Mouse (Mus musculus): ENCODE results near the gene Olfr281.

Gene Olfr281

DNA sequence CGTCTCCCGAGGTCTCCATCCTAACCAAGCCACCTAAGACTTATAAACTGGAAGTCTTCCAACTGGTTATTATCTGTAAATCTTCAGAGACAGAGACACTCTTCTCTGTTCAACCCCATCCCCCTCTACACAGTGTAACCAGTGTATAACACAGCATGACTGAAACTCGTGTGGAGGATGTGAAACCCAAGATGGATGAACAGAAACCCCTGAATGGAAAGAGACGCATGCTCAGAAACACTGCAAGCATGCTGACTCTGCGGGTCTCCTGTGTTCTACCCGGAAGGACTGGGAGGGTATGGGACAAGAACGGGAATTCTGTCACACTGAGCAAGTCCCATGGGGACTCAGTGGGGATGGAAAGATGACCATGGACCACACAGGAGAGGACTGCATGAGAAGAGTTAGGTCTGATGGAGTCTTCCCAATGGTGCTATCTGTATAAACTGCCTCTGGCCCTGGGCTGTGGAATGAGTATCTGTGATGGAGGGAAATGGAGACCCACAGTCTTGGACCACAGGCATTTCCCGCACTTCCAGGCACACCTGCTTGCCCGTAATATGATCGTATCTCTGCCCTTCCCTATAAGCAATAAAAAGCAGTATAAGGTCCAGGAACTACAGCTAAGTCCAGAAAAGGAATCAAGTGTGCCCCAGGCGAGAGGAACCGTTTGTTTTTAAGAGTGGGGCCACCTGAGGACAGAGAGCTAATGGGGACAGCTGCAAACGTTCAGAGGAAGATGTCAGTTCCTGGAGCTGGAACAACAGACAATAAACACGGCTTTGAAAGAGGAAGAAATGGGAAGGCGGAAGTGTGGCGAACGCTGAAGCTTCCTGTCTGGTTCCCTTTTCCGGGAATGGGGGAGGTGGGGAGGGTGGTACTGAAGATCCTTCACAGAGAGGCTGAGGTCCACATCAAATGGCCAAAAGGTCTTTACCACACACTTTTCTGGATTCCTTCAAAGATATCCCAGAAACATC is 31.8 kb downstream of the Olfr281 start:
- DNase-seq (ENCODE audit: low spot score), result no peak

GRCm38 (mm10) chr15:98486433-98487021 is 34.1 kb downstream of the Olfr281 start:
- no peak for DNase-seq (ENCODE audit: low spot score)

- no peak for DNase-seq (ENCODE audit: low spot score)
These were observed 38.9 kb downstream of the Olfr281 start for GRCm38 (mm10) chr15:98491332-98491731.

- no peak for DNase-seq (ENCODE audit: low spot score)
These were observed 39.7 kb downstream of the Olfr281 start, which contains the start of gene Olfr279 for GRCm38 (mm10) chr15:98492102-98492501. Olfr279 (plus strand) TSS chr15:98492402.

- DNase-seq (ENCODE audit: low spot score), result no peak
These were observed 45.2 kb downstream of the Olfr281 start for GRCm38 (mm10) chr15:98497631-98498030.

DNA sequence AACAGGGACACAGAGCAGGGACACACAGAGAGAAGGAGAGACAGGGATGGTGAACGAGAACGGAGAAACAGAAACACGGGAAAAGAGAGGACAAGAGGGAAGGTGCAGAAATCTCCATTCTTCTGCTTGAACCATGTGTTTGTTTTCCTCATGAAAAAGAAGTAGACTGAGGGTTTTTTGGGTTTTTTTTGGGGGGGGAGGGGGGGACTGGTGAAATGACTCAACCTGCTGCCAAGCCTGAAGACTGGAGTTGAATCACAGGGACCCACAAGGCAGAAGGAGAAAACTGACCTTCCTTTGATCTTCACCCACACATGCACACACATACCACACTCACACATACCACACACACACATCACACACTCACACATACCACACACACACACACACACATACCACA is 50.9 kb downstream of the Olfr281 start:
- no peak for DNase-seq (ENCODE audit: low spot score)

GRCm38 (mm10) chr15:98504514-98504913 is 52.1 kb downstream of the Olfr281 start:
- DNase-seq (ENCODE audit: low spot score), result peak; percentile 40

DNA sequence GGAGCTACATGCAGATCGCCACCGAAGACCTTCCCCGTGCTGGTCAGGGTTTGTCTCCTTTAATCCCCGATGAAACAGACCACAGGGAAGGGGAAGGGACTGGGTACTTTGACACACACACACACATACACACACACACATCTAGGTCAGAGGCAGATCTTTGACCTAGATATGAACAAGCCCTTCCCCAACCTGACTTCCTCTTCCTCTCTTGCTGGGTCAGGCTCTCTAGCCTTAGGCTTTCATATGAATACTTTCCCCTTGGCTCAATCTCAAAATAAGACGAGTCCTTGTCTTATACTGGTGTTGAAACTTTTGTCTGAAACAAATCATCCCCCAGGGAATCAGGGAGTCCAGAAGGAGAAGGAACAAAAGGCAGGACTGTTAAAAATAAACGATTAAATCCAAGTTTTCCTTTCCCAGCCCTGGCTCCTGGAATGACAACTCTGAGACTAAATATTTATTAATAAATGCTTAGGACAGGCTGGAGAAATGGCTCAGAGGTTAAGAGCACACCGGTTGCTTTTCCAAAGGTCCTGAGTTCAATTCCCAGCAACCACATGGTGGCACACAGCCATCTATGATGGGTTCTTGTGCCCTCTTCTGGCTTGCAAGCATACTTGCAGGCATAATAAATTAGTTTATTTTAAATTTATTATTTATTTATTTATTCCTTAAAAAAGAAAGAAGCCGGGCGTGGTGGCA is 54.0 kb downstream of the Olfr281 start:
- no peak for DNase-seq (ENCODE audit: low spot score)

DNA sequence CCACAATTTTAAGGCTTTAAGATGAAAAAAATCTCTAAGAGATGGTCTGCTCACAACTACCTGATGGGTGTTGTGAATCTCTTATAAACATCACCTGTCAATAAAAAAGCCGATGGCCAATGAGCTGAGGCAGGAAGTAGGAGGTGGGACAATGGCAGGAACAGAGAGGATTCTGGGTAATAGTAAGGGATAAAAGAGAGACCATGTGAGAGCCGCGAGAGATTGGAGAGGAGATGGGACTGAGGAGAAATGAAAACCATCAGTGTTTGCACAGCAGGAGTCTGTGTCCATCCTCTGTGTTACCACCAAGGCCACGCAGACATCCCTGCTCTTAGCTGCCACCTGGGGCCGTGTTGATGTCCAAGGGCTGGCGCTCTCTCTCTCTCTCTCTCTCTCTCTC is 54.9 kb downstream of the Olfr281 start:
- DNase-seq (ENCODE audit: low spot score), result no peak

DNA sequence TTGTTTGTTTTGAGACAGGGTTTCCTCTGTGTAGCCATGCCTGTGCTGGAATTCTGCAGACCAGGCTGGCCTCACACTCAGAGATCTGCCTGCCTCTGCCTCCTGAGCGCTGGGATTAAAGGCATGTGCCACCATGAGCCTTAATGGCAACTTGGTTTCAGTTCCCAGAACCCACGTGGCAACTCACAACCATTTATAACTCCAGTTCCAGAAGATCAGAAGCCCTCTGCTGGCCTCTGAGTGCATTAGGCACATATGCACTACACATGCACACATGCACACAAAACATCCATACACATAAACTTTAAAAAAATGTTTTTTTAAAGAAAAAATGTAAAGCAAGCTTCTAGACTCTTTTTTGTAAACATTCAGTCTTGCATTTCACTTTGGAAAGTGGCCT is 57.0 kb downstream of the Olfr281 start:
- DNase-seq (ENCODE audit: low spot score), result no peak
